Mouse (Mus musculus) bone marrow macrophage, adult 2 months (primary cell): ENCODE results near the gene Zbtb22. TPM values are rescaled to one million over a fixed set of nuclear protein-coding genes. Genes with fewer than 3 reads are reported as not detected.

ENCODE experiments used
- H3K27ac ChIP-seq: 2 replicates; pipeline ENCODE4 v1.5.1; 2012; ENCODE audit warnings: low read depth, low read length; ENCODE audit not compliant: insufficient read depth
- H3K4me1 ChIP-seq: 2 replicates; pipeline ENCODE4 v1.6.1; 2012; ENCODE audit warnings: low read length; ENCODE audit not compliant: control insufficient read depth, insufficient read depth
- H3K4me3 ChIP-seq: 2 replicates; pipeline ENCODE4 v1.5.1; 2012; ENCODE audit warnings: mild to moderate bottlenecking, low read length, moderate library complexity; ENCODE audit not compliant: insufficient read depth
- CTCF ChIP-seq: IDR thresholded peaks from 2 replicates; pipeline ENCODE4 v1.5.1; 2012; ENCODE audit warnings: low read depth, mild to moderate bottlenecking, low read length, moderate library complexity
- POLR2A ChIP-seq: IDR thresholded peaks from 2 replicates; pipeline ENCODE4 v1.6.1; 2012; ENCODE audit warnings: mild to moderate bottlenecking, low read depth, low read length, borderline replicate concordance
- polyA plus RNA-seq: library from polyadenylated mRNA; stranded (reverse); fragments of >200 nt; gene quantifications from 2 replicates; pipeline ENCODE4 v1.2.4, GENCODE M21; 2012; ENCODE audit not compliant: missing spikeins, insufficient read depth, insufficient read length

Gene Zbtb22
- polyA plus RNA-seq, 1 experiment, result 21.8 TPM

GRCm38 (mm10) chr17:33932970-33933369 is 17.3 kb downstream of the Zbtb22 start:
- Histone ChIP-seq H3K4me1 (peaks cover 6% of the 10 kb centered on the region), H3K4me3 (no peak overlapping the region), H3K27ac (no peak overlapping the region)
- no peak for TF ChIP-seq POLR2A
- no peak for TF ChIP-seq CTCF

GRCm38 (mm10) chr17:33935422-33936055 is 19.8 kb downstream of the Zbtb22 start:
- Histone ChIP-seq H3K27ac (no peak overlapping the region), H3K4me3 (no peak overlapping the region), H3K4me1 (peaks cover 9% of the 10 kb centered on the region)
- TF ChIP-seq CTCF, result no peak
- TF ChIP-seq POLR2A, result no peak

GRCm38 (mm10) chr17:33936993-33937392 is 21.3 kb downstream of the Zbtb22 start:
- no peak for TF ChIP-seq POLR2A
- no peak for TF ChIP-seq CTCF
- Histone ChIP-seq H3K27ac (no peak overlapping the region), H3K4me3 (no peak overlapping the region), H3K4me1 (peaks cover 13% of the 10 kb centered on the region)

GRCm38 (mm10) chr17:33938783-33939182 is 23.1 kb downstream of the Zbtb22 start:
- Histone ChIP-seq H3K4me3 (peak overlapping the region; percentile 89), H3K27ac (no peak overlapping the region), H3K4me1 (peaks cover 9% of the 10 kb centered on the region; the same call in 1 of the 2 replicates)
- no peak for TF ChIP-seq CTCF
- TF ChIP-seq POLR2A, result no peak

- peak within 1 kb of the TSS; percentile 89 for H3K4me3 ChIP-seq
- peak within 1 kb of the TSS; percentile 76 for H3K27ac ChIP-seq
- H3K4me1 ChIP-seq, result peaks cover 9% of the 10 kb centered on the region; the same call in 1 of the 2 replicates
- TF ChIP-seq POLR2A (no peak), CTCF (no peak)
These were observed 24.6 kb downstream of the Zbtb22 start, which contains the start of the genes Pfdn6 and Wdr46 for GRCm38 (mm10) chr17:33940206-33940805. Gene Pfdn6, minus strand, starts transcription at chr17:33940343. Gene Wdr46, plus strand, starts transcription at chr17:33940660.

- TF ChIP-seq CTCF, result no peak
- no peak for TF ChIP-seq POLR2A
- H3K4me3 ChIP-seq, result peak overlapping the region; percentile 89
- peaks cover 9% of the 10 kb centered on the region; the same call in 1 of the 2 replicates for H3K4me1 ChIP-seq
- no peak overlapping the region for H3K27ac ChIP-seq
These were observed 25.3 kb downstream of the Zbtb22 start for GRCm38 (mm10) chr17:33940981-33941380.

- Histone ChIP-seq H3K27ac (no peak overlapping the region), H3K4me3 (peak overlapping the region; percentile 89), H3K4me1 (peaks cover 10% of the 10 kb centered on the region)
- TF ChIP-seq POLR2A (no peak), CTCF (no peak)
These were observed 25.7 kb downstream of the Zbtb22 start for GRCm38 (mm10) chr17:33941381-33941780.

- H3K4me3 ChIP-seq, result no peak overlapping the region
- TF ChIP-seq CTCF (no peak), POLR2A (no peak)
- H3K4me1 ChIP-seq, result peaks cover 27% of the 10 kb centered on the region
- no peak overlapping the region for H3K27ac ChIP-seq
These were observed 27.8 kb downstream of the Zbtb22 start for GRCm38 (mm10) chr17:33943454-33943853.

- Histone ChIP-seq H3K4me3 (no peak overlapping the region), H3K27ac (peak overlapping the region; percentile 69), H3K4me1 (peaks cover 27% of the 10 kb centered on the region)
- TF ChIP-seq CTCF, result no peak
- TF ChIP-seq POLR2A, result no peak
These were observed 31.9 kb downstream of the Zbtb22 start for GRCm38 (mm10) chr17:33947430-33948089.
